Mouse (Mus musculus) mature B cell (primary cell): ENCODE measurements around the gene Zfp112.
"Not testable (repeated sequence)": the region's sequence is repeated elsewhere in the genome, so short reads cannot be mapped to it uniquely, and the experiment has no call there.

ENCODE experiments used
- in situ Hi-C: fragments of 300-500 bp; cut with MboI; formaldehyde crosslinking; loops from 2 replicates; pipeline ENCODE4 v1.14.3; 2019

Gene Zfp112

DNA sequence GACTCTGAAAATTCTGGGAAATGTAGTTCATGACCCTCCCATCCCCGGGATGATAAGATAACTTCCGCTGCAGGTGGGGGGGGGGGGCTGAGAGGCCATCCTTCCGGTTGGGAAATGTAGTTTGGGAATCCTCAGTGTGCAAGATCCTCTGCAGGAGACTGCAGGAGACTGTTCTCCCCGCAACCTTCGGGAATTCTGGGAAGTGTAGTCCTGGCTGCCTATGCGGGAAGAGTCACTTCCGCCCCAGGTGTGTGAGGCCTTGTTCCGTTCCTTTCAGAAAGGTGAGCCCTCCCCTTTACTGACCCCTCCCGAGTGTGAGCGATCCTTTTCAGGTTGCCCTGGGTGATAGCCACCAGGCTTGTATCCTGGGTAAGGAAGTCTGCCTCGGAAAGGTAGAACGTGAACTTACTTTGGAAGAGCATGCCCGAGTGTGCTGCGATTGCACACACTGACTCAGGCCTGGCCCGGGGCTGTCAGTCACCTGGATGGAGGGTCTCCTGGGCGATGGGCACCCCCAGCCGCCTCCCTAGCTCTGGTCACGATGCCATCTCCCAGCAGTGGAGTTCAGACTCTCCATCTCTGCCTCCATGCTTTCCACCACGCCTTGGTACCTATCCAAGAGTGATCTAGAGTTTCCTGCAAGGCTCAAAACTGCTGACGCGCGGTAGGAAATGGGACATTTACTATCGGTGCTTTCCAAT is at the start of gene Zfp112:
Gene Zfp112 (plus strand): TSS at position 159 of the 701 bp plus-strand sequence.
- in situ Hi-C loops: no loop called here

DNA sequence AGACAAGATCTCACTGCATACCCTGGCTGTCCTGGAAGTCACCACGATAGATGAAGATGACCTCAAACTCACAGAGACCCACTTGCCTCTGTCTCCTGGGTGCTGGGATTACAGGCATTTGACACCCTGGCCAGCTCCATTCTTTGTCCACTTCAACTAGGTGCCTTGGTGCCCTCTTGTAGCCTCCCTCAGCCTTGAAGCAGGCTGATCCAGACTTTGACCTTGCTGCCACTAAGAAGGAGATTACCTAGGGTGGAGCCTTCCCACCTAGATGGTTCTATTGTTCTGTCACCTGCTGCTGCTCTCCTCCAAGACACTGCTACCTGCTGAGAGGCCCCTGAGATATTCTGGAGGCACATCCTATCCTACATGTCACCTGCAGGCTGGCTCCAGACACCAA is 37.7 kb upstream of the Zfp112 start:
- in situ Hi-C loops: not testable (repeated sequence)

DNA sequence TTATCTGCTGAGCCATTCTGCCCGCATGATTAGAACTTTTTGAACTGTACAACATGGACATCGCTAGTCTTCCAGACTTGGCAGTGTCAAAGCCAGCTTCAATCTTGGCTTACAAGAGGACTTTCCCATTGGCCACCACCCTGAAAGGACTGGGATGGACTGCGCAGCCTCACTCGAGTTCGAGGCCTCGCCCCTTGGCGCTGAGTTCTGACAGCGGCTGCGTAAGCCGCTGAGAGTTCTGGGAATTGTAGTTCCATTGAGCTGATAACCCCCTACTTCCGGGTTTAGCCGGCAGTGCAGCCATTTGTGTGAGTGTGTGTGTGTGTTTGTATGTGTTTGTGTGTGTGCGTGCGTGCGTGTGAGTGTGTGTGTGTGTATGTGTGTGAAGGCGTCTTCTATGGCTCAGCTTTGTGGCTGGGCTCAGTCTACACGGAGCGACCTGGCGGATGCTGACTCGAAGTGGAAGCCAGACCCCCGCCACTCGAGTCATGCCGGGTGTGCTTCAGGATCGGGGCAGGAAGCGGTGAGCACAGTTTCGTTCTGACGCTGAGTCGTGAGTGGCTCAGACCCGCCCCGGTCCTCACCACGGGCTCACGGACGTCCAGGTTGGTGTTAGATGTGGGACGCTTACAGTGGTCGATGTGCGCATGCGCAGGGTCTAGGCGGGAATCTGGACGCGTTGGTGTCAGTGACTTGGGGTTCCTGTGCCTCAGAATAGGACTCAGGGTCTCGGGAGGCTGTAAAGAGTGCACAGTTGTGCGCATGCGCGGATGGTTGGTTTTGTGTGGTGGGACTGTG is 30.3 kb upstream of the Zfp112 start, which contains the start of gene Zfp180:
Gene Zfp180 (plus strand): TSS at position 291 of the 798 bp plus-strand sequence.
- in situ Hi-C loops: no loop called here

DNA sequence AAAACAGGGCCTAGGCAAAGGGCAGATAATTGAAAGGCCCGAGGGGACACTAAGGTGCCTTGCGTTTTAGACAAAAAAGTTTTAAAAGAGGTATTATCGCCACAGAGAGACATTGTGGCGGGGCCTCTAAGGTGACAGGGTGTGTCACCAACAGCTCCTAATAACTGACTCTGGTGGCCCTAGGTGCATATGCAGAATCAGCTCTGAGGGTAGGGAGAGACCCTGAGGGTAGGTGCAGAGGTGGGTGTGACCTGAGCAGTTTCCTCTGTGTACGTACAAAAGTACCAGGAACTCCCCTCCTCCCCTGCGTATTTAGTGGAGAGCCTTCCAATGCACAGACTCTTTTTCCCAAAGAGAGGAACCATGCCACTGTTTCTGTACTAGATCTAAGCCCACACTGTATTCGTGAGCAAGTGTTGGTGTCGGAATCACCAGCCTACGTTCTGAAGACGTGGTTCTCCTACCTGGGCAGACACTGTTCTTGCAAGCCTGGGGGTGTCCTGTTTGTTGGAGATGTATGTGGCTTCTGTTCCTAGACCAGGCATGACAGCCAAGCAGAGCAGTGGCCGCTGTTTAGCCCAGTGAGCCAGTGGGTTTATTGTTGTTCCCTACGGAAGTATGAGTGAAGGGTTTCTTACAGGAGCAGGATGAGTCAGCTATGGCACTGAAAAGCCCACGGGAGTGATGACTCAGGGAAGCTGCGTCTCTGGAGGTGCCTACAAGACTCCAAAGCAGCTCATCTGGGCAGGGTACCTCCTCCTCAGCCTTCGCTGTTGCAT is 29.5 kb upstream of the Zfp112 start:
- in situ Hi-C loops: no loop called here

DNA sequence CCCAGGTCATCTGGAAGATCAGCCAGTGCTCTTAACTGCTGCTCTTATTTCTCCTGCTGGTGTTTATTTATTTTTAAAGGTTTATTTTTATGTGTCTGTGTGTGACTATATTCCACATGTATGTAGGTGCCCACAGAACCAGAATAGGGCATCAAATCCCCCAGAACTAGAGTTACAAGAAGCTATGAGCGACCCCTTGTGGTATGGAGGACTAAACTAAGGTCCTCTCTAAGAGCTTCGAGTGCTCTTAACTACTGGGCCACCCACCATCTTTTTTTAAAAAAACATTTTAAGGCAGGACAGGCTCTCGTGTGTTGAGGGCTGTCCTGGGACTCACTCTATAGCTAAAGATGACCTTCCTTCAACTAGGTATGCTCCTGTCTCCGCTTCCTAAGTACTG is 25.2 kb upstream of the Zfp112 start:
- in situ Hi-C loops: no loop called here

DNA sequence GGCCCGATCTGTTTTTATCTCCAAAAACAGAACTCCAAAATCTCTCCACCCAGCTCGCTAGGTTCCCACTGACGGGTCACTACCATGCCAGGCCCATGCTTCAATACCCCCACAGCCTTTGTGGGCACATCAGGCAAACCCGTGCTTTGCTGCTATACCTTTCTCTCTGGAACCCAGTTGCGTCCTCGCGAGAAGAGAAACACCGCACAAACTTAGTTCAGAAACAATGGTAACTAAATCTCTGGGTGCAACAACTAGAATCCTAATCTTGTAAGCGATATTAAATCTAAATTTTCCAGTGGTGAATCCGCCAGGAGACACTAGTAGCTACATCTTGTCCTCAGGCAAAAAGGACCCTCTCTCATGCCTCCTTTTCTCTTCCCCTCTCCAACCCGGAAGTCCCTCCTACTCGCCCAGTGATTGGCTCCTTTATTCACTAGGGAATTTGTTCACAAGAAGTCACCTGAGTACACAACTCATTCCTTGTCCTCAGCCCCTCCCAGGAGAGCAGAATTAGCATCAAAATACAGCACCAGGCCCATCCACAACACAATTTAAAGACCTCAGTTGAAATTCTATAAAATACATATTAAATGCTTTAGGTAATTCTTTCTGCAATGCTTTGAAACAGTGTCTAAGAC is 24.5 kb upstream of the Zfp112 start:
- in situ Hi-C loops: no loop called here

DNA sequence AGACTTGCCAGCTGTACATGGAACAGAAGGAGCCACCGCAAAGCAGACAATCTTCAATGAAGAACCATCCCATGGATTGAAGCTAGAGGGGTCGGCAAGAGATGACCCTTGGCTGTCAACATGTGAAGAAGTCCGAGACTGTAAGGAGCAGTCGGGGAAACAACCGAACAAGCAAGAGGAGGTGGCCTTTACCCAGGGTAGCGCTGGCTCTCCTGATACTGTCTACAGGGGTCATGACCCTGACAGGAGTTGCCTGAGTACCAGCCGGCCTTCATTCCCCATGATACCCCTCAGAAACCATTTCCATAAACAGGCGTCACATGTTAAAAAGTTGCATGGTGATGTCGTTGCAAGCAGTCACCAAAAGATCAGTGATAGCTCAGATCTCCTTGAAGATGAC is 7.7 kb upstream of the Zfp112 start:
- in situ Hi-C loops: no loop called here

DNA sequence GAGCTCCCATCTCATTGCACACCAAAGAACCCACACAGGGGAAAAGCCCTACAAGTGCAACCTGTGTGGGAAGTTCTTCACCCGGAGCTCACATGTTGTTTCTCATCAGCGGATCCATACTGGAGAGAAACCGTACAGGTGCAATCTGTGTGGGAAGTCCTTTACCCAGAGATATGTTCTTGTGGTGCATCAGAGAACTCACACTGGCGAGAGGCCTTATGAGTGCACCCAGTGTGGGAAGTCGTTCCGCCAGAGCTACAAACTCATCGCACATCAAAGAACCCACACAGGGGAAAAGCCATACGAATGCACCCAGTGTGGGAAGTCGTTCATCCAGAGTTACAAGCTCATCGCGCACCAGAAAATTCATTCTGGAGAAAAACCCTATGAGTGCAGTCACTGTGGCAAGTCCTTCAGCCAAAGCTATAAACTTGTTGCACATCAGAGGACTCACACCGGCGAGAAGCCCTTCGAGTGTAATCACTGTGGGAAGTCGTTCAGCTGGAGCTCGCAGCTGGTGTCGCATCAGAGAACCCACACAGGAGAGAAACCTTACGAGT is 6.9 kb upstream of the Zfp112 start:
- in situ Hi-C loops: no loop called here

DNA sequence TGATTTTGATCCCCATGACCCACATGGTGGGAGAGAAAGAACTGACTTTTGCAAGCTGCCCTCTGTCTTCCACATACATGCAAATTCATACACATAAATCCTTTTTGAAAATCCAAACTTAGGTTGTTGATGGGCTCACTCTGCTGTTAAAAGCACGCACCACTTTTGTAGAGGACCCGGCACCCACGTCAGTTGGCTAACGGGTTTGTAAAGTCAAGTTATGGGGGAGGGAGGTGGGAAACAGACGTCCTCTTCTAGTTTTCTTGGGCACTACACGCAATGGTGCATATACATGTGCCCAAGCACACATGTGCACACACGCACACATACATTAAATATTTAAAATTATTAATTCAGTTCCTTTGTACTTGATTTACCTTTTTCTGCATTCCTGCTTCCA is 1.3 kb upstream of the Zfp112 start:
- in situ Hi-C loops: no loop called here

DNA sequence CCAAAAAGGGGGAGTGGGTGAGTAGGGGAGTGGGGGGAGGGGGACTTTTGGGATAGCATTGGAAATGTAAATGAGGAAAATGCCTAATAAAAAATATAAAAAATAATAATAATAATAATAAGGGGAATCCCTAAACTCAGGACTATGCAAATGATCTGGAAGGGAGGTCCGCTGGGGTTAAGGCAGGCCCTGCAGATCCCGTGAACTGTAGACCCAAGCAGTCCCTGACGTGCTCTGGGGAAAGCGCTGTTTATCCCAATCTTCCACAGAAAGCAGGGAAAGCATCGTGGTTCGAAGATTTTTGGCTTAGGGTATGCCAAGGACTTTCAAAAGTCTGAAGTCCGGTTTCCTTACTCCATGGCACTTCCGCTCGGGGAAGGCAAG is 350 bp upstream of the Zfp112 start:
- in situ Hi-C loops: no loop called here

DNA sequence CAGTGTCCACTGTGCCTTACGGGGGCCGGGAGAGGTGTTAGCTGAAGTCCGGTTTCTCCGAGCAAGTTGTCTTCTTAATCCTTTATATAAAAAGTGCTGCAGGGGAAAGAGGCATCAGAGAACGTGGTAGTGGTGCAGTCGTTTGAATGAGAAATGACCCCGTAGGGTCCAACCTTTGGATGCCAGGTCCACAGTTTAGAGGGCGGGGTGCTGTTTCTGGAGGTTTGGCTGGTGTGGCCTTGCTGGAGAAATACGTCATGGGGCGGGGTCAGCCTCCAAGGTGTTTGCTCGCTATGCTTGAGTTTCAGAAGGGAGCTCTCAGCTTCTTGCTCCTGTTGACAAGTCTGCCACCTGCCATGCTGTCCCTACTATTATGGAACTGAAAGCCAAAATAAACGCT is 887 bp downstream of the Zfp112 start:
- in situ Hi-C loops: no loop called here

DNA sequence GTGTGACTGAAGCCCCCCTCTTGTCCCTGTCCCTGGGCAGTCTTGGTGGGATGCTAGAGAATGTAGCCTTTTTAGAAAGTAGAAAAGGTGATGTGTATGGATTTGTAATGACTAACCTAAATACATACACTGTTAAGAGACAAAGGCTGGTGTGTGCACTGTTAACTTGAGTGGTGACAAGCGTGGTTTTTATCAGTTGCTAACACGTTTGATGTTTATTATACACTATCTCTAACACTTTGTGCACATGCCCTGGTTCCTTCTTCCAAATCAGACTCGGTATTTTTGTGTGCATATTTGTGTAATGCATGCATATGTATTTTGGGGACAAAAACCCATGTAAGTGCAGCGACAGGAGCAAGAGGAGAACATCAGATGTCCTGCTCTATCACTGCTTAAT is 4.5 kb downstream of the Zfp112 start:
- in situ Hi-C loops: no loop called here

DNA sequence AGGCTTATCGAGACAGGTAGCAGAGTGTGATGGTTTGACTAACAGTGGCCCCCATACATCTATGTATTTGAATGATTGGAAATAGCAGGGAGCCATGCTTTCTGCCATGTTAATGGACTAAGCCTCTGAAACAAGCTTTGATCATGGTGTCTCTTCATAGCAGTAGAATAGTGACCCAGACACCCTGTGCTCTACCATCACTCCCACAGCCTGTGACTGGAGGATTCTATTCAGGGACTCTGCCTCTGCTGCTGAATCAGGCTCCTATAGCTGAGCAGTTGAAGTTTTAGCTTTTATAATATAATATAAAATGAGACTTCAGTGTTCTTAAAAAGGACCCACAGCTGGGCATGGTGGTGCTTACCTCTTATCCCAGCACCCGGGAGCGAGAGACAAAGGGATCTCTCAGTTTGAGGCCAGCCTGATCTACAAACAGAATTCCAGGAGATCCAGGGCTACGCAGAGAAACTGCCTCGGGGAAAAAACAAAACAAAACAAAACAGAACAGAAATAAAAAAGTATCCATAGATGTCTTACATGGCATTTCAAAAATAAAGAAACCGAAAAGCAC is 21.4 kb downstream of the Zfp112 start:
- in situ Hi-C loops: no loop called here

DNA sequence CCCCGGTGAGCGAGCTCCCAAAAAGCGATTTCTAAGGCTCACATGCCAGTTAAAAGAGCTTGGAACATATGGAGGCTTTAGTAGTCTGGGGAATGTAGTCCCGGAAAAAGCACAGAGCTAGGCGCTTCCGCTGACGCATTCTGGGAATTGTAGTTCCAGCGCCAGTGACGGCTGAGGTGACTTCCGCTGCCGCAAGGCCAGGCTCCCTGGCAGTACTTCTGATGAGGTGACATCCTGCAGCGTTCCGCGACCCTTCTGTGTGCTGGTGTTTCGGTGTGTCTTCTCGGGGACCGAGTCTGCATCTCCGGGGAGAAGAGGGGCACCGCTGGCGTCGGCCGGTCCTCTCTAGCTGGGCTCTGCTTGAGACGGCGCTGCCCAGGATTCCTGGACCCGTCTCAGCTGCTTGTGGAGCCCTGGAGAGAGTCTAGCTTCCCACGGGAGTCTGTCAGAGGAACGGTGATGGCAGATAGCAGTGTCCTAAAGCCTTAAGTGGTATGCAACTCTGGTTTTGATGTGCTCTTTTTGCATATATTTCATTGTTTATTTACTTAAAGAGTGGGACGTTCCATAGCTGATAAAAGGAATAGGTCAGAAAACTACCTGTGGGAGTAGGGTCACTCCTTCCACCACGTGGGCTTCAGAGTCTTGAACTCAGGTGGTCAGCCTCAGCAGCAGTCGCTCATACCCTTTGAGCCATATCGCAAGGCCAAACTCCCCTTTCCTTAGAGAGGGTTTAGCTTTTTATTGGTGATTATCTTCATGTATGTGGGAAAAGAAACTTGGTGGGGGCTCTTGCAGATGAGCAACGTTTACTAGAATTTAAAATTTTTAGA is 22.1 kb downstream of the Zfp112 start, which contains the start of gene Zfp235:
Gene Zfp235 (plus strand): TSS at position 174 of the 833 bp plus-strand sequence.
- in situ Hi-C loops: no loop called here

DNA sequence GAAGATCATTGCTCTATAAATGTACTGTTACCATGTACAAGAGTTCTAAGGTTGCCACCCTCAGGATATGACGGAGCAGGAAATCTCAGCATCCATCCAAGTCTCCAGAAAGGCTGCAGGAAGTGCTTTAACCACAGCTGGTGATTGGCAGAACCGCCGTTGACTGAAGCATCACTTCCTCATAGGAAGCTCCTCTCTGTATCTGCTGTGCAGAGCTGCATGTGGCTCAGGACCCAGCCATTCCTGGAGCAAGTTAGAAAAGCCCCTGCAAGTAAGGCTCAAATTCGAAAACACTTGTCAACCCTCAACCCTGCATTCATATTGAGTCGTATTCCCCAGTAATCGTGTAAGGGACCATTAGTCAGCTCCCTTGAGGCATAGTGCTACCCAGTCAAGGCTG is 30.5 kb downstream of the Zfp112 start:
- in situ Hi-C loops: no loop called here

DNA sequence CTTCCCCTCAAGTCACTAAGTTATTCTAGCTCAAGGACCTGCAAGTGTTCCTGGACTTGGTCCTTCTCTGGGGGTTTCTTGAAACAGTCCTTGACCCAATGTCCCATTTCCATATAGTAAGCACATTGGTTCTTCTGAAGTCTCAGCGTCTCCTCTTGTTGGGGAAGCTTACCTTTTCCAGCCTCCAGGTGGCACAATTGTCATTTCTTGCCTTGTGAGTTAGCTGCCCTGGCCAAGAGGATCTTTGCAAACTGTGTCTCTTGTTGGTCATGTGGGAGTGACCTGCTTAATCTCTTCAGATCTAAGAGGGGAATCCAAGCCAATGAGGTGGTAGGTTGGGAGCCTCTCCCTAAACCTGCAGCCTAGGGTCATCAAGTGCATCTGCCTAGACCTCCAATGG is 41.2 kb downstream of the Zfp112 start:
- in situ Hi-C loops: no loop called here

DNA sequence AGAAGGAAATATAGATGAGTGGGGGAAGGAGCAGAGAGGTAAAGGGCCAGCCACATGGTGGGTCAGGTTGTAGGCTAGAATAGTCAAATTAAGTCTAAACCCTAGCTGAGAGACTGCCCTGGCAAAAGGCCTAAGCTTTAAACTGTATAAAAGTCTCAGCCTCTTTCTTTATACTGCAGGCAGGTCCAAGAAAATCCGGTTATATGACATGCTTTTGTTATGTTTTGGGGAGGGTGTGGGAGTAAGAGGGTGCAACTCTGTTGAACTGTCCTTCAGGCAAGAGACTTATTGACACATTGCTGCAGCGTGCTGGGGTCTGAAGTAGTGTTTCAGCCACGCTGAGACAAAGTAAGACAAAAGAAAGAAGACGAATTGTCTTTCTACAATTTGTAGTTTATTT is 60.1 kb downstream of the Zfp112 start:
- in situ Hi-C loops: no loop called here

DNA sequence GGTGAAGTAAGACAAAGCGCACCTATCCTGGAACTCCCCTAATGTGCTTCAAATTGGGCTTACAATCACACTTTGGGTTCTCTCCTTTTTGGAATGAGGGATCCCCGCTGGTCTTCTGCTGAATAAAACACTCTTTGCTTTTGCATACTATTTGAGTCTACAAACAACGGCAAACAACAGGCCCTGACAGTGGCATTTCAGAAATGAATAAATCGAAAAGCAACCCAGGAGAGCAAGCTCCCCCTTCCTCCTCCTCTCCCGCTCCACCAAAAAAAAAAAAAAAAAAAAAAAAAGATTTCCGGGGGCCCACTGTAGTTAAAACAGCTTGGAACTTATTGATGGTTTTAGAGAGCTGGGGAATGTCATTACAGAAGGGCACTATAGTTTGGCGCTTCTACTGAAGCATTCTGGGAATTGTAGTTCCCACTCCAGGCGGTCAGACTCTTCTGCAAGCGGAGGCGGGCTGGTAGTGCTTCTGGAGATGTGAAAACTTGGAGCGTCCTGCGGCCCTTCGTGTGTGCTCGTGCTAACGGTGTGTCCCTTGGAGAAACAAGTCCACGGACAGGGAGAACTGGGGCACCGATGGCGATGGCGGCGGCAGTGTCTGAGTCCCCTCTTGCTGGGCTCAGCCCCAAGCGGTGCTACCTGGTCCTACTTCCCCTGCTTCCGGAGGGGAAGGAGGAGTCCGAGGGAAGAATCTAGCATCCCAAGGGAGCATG is 62.7 kb downstream of the Zfp112 start, which contains the start of gene Zfp114:
Gene Zfp114 (plus strand): TSS at position 443 of the 719 bp plus-strand sequence.
- in situ Hi-C loops: no loop called here

DNA sequence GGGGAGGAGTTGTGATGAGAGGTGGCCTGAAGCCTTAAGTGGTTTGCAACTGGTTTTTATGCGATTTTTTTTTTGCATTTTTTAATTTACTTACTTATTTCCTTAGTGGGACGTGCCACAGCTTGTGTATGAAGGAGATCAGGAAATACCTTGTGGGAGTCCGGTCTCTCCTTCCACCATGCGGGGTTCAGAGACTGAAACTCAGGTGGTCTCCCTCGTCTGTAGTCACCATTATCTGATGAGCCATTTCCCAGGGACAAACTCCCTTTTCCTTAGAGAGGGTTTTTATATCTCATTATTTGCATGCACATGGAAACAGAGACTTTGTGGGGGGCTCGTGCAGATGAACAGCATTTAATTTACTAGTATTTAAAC is 63.2 kb downstream of the Zfp112 start:
- in situ Hi-C loops: no loop called here
